Mouse (Mus musculus) layer of hippocampus, postnatal 14 days (tissue): ENCODE results near the gene E130308A19Rik. TPM values are rescaled to one million over a fixed set of nuclear protein-coding genes. Genes with fewer than 3 reads are reported as not detected.

Experiments
- DNase-seq, 2 experiments: peaks; one replicate each; pipeline ENCODE4 v3.0.0; 2021 to 2022; ENCODE audit warnings: low spot score in 2 of 2, mixed read lengths in 1 of 2
- total RNA-seq, 2 experiments: library from RNA; stranded (reverse); gene quantifications; 2 replicates each; pipeline ENCODE4 v1.2.3; 2021

The E130308A19Rik gene
- total RNA-seq, 2 experiments from 2014 or later = 14.7 to 16.6 TPM

DNA sequence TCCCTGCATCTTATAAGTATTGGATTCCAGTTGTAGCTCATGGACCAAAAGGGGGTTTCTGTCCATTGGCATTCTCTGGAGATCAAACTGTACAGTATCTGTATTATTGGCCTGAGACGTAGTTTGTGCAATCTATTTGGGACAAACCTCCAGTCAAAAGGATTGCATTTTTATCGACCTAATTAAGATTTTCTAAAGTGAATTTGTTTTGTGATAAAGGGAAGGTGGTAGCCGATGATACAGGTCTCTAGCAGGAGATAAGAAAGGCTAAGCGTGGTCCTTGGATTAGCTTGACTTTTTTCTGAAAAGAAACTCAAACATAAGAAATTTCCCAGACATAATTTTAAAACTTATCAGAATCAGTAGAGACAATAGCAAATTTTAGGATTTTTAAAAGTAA is 99.6 kb downstream of the E130308A19Rik start:
- DNase-seq = no peak

DNA sequence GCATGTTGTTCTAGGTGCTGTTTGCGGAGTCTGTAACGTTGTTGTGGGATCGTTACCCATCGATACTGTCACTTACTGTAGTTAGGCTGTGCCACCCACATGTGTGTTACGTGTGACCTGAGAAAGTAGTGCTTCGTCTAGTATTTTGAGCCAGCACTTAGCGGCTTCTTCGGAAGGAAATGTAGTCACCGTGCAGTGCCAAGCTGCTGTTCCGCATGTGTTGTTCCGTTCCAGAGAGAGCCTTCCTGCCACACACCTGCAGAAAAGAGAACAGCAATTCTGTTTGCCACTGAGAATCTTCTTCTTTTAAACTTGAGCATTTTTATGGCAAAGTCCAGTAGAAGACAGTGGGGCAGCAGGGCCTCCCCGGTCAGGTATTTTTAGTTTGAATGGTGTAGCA is 100.5 kb downstream of the E130308A19Rik start:
- DNase-seq = no peak

DNA sequence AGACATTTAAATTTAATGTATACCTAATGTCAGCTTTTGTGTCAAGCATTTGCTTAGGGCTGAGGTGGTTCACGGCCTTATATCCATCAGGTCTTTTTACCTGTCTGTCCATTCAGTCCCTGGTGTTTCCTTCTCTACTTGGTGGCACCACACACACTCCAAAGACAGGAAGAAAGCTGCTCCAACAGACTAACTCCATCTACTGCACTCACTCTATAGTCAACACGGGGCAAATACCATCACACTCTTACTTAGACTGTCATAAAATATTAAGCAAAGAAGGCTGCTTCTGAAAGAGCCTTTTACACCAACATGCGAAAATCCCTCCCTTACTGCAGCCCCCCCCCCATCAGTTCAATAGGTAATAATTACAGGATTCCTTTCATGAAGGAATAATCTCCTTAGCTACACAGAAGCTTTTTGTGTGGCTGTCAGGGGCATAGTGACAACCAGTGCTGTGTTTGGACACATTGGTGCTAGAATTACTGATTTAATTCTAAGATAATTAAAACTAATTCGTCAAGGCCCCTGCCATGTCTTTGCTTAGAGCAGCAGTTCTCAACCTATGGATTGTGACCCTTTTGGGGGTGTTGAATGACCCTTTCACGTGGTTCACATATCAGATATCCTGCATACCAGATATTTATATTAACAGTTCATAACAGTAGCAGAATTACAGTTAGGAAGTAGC is 101.3 kb downstream of the E130308A19Rik start:
- no peak for DNase-seq

DNA sequence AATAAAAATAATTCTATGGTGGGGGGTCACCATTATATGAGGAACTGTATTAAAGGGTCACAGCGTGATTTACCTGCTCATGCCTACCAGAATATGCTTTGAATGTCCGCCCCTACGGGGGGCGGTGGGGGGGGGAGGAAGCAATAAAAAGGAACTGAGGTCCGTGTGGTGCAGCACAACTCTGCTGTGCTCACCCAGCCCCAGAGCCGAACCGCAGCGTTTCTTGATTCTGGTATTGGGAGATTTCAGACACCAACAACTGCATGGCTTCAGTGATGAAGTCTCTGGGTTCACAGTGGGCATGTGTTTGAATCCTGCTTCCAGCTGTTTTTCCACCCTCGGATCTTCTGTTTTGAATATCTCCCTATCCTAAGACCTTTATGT is 101.9 kb downstream of the E130308A19Rik start:
- DNase-seq = no peak

DNA sequence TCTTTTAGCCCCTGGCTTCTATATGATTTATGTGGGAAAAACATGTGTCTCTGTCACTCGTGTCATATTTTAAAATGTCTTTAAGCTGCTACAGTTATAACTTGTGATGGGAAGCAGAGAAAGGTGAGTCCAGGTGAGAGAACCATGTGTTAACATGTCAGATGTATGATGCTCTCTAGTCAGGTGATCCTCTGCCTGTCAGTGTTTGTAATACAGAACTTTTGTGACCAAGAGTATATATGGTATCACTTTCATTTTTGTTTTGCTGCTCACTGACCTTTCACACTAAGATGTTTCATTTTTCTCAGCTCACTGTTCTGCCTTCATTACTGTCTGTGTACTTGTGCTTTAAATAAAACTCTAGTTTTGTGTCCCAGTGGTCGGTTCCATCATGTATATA is 102.8 kb downstream of the E130308A19Rik start:
- no peak for DNase-seq

DNA sequence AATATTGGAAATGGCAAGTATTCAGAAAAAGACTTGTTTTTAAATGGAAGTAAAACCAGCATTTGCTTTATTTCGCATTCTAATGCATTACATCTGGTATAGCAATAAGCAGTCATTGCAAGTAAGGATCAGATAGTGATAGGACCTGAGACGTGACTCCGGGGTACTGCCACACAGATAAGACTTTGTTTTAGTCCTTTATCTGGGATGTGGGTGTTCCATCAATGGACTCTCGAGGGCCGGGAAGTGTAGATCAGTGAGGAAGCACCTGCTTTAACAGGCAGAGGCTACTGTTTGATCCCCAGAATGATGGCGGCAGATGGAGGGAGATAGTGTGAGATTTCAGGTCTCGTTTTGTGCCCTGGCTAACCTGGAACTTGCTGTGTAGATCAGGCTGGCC is 105.5 kb downstream of the E130308A19Rik start:
- DNase-seq = no peak

DNA sequence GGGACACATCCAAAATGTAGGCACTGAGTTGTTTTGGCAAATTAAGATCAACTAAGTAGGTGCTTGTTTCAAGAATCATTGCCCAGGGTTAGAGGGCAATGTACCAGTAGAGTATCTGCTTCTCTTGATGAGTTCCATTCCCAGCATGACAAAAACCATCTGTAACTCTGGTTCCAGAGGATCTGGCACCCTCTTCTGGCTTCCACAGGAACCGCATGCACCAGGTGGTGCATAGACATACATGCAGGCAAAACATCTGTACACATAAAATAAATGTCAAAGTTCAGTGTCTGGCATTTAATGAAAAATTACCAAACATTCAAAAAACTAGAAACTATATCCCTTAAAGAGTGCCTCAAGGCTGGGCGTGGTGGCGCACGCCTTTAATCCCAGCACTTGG is 113.3 kb downstream of the E130308A19Rik start:
- DNase-seq = no peak

DNA sequence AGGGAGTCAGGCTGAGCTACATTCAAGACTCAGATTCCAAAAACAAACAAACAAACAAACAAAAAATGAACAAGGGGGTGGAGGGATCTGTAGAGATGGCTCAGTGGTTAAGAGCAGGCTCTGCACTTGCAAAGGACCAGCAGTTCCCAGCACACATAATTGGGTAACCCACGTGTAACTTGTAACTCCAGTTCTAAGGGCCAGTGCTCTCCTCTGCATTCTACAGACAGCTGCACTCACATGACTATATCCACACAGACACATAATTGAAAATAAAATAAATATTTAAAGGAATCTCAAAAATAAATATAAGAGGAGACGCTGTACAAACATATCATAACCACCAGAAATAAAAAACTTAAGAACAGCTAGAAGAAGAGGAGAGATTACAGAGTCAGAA is 113.9 kb downstream of the E130308A19Rik start:
- no peak for DNase-seq

DNA sequence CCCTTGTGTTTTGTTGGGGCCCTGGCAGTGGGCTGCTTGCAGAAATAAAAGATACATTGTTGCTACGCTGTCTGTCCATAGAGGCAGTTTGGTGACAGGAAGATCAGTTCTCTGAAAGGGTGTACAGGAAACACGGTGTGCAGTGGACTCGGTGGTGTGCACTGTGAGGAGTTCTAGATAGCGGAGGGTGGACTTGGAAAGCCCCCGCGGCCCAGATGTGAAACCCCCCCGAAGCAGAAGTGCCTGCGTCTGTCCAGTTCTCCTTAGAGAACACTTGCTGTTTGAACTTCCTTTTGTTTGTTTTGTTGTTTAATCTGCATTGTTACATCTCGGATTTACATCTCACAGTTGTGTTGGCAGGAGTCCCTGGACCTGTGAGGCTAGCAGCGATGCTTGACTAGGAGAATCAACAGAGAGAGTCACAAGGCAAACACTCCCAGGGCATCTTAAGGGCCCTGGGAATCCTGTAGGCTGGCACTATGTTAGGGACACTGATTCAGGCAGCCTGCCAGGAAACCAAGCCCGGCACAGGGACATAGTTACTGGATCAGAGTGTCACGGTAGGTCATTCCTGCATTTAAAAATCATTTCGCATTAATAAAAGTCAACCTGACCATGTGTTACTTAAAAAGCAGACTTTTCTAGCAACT is 127.6 kb downstream of the E130308A19Rik start:
- no peak for DNase-seq

DNA sequence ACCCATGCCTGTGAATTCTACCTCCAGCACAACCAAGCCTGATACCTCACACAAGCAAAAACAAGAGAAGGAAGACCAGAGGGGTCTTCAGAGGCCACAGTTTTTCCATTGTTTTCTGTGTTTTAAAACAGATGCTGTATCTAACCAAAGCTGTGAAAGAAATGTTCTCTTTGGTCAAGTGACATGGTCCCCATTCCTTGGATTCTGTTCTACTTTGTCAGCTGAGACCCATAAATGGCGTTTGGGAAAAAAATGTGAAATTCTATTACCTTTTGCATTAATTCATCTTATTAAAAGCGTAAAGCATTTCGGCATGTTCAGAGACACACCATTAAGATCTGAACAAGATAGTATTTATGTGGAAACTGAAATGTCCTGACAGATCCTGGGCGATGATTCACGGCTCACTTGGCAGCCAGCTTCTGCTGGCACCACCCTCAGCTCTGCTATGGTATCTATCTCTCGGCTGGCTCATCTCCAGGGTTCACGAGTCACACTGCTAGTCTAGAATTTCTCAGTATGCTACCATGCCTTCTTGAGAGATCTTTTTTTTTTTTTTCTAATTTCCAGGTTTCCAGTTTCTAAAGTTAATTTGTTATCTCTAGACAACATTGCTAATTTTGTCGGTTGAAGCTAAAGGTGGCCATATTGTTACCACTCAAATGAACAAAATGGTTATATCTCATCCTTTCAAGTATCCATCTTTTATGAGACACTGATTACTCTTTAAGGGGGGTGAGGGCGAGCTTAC is 130.5 kb downstream of the E130308A19Rik start:
- DNase-seq = peak; percentile 26 to 71

DNA sequence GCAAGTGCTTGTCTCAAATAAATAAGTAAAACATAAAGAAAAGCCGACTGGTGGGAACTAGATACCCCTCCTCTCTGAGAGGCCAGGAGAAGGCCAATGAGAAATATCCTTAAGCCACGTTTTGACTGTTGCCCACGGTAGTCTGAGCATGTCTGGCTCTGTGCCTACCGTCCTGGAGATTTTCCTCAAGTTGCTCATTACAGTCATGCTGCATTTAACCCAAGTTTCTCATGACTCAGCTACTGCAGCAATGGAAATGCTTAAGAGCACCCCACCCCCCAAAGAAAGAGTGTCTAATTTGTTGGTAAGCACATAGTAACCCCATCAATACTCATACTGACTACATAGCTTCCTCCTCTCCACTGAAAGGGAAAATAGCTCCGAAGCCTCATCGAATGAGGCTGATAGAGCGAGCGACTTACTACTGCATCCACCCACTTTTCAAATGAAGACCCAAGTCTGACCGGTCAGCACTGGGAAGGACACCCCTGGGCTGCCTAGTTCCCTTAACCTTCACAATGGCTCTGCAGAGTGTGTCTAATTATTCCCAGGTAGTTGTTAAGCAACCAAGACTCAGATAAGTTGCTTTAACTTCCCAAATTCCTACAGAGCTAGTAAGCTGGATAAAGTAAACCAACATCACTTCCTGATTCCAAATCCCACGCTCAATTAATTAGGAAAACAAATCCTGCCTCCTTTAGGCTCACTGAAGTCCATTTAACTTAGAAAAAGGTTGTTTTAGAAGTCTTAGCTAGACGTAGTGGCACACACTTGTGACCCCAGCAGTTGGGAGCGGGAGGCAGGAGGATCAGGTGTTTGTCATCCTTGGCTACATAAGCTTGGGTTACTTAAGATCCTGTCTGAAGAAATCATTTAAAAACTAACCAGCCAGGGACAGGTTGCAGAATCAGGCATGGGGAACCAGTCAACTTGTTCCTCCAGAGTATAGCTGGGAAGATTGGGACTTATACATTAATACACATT is 131.7 kb downstream of the E130308A19Rik start:
- no peak for DNase-seq

DNA sequence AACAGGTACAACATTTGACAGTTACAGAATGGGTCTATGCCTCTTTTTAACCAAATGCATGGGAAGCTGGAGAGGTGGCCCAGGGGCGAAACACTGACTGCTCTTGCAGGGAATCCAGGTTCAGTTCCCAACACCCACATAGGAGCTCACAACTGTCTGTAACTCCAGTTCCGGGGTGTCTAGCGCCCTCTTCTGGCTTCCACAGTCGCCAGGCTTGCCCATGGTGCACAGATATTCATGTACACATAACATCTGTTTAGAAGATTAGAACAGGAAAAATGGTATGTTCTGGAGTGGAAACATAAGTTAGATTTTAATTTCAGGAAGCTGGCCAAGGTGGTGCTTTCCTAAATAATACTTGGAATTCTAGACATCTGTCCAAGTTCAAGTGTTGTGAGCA is 134.0 kb downstream of the E130308A19Rik start:
- no peak for DNase-seq

DNA sequence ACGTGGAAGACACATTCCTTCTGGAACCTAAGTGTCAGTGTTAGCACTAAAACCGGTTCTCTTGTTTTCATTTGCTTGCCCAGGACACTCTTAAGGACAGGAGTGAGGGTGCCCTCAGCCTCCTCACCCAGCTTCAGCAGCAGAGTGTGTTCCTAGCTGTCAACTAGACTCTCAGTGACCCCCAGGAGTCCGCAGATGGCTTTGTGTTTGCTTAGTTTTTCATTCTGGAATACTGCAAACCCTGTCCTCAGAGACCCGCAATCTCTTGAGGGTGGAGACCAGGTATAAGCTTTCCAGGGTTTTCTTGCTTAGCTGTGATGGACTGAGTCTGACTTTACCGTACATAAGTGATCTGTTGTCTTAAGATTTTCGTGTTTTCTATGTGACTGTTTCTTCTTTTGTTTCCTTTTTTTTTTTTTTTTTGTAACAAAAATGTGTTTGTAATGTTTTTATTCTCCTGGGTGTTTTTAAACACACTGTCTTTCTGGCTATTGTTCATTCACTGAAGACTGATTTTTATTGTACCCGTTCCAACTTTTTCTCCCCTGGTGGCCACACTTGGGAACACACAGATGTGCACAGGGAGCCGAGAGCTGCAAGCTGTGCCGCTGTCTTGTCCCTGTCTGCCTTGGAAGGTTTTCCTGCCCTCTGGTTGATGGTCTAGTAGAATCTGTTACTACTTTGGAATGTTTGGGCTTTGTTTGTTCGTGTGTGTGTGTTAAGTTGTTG is 134.8 kb downstream of the E130308A19Rik start:
- DNase-seq = peak in 1 of 2 experiments; percentile 40

DNA sequence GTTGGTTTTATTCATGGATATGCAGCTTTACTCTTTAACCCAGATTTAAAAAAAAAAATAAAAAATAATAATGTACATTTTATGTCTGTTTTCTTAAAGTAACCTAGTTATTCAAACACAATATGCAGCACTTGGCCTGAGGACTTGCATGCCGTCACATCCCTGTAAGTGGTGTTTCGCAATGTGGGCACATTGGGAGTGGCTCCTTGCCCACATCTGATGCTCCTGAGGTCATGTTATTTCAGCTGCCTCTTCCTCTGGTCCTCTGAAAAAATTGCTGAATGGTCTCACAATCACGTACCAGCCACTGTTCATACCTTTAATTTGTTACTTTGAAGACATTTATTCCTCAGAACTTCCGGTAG is 135.3 kb downstream of the E130308A19Rik start:
- DNase-seq = no peak

DNA sequence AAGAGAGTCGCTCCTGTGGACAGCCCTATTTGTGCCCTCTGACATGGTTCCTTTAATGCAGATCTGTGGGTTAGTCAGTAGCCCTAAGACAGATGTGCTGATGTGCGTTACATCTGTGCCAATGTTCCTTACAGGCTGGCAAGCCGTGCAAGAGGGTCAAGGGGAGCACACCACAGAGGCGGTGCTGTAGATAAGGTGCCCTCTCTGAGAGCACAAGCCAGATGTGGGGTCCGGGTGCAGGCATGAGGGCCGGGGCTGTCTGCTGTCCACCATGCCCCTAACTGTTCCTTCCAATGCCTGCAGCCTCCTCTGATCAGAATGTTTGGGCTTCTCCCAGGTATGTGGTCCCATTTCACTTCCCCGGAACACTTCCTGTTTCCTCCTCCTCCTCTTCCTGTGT is 138.9 kb downstream of the E130308A19Rik start:
- no peak for DNase-seq

DNA sequence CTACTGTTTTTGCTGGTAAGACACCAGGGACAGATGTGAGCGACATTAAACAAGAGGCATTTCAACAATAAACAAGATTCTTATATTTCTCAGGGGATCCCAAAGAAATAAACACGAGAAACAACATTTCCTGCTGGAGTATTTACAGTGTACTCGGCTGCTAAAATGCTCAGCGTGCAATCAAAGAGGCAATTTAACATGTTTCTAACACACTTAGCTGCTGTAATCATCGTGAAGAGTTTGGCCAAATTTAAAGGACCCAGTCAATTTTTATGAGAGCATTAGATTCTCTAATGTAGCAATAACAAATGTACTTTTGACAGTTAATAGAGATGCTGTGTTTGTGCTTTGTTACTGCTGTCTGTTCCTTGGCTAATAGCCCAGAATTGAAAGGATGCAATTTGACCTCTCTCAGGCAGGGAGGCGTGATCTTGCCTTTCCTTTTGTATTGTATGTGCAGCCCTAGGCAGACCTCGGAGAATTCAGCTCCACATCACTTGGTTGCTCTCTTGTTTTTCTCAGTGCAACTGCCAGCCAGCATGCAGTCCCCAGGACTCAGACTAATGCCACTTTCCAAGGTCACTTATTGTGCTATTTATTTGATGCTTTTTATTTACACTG is 139.5 kb downstream of the E130308A19Rik start:
- DNase-seq = no peak

DNA sequence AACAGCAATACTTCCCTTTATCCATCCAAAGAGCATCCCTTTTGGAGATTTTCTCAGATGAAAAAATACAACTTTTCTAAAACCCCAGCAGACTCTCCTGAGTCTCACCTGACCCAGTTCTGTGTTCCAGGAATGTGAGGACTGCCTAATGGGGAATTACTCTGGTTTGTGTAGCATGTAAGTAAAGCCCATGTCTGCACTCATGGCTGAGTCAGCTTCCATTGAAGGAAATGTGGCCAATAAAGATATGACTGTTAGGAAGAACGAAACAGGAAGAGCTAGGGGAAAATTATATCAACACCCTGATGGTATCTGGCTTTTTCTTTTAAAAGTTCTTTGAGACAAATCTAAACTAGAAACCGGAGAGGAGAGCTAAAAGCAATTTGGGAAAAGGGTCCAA is 141.7 kb downstream of the E130308A19Rik start:
- DNase-seq = no peak

DNA sequence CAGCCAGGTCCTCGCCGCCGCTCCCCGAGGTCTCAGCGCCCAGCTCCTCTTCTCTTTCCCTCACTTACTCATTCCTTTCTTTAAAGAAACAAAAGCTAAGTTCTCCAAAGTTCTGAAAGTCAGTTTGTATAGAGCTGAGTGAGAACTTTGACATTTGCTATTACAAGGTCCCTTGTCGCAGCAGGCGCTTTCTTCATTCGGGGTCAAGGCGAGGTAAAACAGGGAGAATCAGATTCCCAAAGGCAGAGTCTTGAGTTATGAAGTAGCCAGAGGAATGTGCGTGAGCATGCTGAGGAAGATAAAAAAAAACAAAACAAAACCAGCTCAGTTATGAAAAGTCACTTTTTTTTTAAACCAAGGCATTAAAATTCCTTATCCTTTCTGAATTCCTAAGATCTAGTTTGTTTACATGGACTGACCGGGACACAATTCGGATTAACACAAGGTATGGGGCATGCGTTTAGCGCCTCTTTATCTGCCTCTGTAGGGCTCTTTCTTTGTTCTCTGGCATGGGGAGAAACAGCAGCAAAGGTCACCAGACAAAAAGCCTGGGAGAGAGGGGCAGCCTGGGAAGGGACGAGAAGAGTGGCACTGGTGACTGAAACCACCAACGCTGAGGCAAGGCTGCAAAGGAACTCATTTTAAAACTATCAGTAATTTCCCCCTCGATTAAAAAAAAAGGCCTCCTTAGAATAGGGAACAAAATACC is 146.3 kb downstream of the E130308A19Rik start:
- no peak for DNase-seq

DNA sequence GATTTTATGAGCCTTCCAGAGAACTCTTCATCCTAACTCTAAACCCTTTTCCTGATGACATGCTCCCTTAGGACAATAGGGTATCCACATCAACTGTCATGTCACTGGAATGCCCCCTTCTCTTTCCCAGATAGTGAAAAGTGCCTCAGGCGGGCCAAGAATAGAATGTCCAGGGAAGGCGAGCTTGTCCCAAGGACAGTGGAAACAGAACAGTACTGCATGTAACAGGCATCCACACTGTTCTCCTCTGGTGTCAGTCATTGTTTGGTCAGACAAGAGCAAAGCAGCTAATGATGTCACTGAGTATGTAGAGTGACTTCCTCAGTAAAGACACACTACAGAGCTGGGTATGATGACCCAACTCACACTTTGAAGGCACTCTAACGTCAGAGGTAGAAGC is 151.8 kb downstream of the E130308A19Rik start:
- DNase-seq = no peak
